Mouse (Mus musculus): ENCODE results near the gene Gdpgp1.

DNA sequence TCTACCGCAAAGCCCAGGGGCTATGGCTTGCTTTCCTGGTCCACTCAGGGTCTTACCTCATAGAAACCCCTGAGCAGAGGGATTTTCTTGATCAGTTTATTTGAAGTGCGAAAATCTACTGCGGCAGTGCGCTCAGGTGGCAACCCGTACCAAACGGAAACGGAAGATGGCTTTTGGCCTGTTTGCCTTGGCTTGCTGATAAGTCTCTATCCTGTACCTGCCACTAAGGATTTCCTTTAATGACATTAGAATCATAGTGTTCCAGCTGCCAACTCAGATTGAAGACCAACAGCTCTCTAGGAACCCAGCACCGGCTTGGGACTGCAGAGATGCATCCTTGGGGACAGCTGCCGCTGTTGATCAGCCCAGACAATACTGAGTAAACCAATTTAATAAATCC, 1.1 kb downstream of the Gdpgp1 start:
- no peak for TF ChIP-seq CTCF (IDR thresholded peaks at IDR 0.05; ENCODE audit: extremely low read depth, insufficient read depth, low read length)
- TF ChIP-seq POLR2A (IDR thresholded peaks at IDR 0.05; ENCODE audit: extremely low read depth, insufficient read depth, low read length) = no peak

Data from cortical plate, adult 2 months (tissue).